Mouse (Mus musculus) splenic B cell, adult 2 months (primary cell): ENCODE measurements around the gene Faap100.
"Not testable (repeated sequence)": the region's sequence is repeated elsewhere in the genome, so short reads cannot be mapped to it uniquely, and the experiment has no call there.

Experiments
- DNase-seq: peaks from one replicate; pipeline ENCODE4 v3.0.0-alpha.2; 2011; ENCODE audit warnings: low read depth, low spot score
- H3K27me3 ChIP-seq: 2 replicates; pipeline ENCODE4 v1.6.1; 2012; ENCODE audit warnings: mild to moderate bottlenecking, low read length, moderate library complexity, mixed read lengths; ENCODE audit not compliant: control insufficient read depth, poor library complexity, insufficient read depth, severe bottlenecking
- H3K36me3 ChIP-seq: 2 replicates; pipeline ENCODE4 v1.6.1; 2012; ENCODE audit warnings: mild to moderate bottlenecking, low read length, moderate library complexity, mixed read lengths; ENCODE audit not compliant: control insufficient read depth, poor library complexity, insufficient read depth, severe bottlenecking

The Faap100 gene

DNA sequence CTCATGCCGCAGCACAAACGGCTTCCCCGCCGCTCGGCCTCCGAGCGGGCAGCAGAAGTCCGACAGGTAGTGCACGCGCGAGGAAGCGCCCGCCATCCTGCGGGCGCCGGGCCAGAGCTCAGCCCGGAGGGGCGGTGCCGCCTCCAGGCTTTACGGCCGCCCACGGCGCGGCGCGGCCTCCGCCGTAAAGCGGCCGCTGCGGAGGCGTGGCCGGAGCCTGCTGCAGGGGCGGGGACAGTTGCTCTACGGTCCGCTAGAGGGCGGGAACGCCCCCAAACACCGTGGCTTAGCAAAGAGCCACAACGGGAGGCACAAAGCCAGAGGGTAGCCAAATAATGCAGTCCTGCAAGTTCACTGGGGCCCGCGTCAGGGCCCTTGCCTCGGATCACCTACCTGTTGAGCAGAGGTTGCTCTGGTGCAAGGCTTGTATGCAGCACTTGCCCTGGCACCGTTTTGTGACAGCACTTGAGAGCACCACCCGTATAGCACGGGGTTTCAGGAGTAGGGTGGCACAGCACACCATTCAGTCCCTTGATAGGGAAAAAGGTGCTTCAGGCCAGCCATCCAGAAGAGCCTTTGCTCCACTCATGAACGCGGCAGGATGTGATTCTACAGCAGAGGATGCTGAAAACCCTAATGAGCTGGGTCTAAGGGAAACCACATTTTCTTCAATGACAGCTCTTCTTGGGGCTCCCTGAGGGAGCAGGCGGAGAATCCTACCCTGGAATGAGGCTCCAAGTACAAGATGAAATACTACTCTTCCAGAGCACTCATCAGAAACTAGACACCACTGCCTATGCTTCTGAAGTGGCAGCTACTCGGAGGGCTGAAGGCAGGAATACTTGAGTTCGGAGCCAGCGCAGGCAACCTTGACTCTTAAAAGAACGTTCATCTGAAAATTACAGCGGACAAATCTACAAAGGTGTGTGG lies at the start of gene Faap100:
Gene Faap100 (minus strand): TSS at position 154 of the 930 bp plus-strand sequence.
- peak; percentile 95 for DNase-seq
- no peaks in the 10 kb centered on the region for H3K27me3 ChIP-seq
- peaks cover 4% of the 10 kb centered on the region; the same call in 1 of the 2 replicates for H3K36me3 ChIP-seq

DNA sequence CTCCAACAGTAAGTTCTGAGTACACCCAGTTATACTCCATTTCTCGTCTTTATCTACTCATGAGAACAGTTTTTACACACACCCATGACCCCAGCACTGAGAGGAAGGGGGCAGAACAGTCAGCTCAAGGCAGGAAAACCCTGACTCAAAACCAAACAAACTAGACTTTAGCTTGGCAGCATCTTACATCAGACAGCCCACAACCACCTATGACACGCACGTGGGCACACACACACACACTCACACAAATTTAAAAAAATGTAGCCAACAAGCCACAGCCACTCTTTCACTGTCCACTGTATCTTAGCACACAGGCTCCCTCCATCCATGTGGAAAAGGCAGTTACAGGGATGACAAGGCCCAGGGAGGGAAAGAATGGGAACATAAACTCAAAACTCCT lies 48.2 kb upstream of the Faap100 start:
- Histone ChIP-seq H3K36me3 (peaks cover 13% of the 10 kb centered on the region), H3K27me3 (no peaks in the 10 kb centered on the region)
- DNase-seq, result no peak

DNA sequence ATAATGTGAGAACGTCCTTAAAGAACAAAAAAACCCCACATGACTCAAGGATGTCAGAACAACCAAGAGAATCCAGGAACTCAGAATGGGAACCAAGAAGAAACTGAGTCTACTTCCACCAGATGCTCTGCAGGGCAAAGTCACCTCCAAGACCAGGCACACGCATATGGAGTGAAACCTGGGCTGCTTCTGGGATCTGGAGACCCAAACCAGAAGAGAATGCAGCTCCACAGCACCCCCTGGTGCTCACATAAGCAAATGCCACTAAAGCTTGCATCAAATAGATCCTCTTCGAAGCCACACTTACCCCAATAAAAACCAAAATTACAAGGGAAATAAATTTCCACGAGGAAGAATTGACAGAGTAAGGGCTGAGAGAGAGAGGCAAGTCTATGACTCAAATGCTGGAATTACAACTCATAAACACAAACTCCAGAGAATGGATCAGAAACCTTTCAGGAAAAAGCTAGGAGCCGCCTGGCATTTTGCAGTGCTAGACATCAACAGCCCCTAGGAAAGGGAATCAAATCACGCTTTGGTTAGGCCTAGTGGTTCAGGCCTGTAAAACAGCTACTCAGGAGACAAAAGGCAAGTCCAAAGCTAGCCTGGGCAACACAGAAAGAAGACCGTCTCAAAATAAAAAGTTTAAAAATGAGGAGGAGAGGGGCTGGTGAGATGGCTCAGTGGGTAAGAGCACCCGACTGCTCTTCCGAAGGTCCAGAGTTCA lies 45.2 kb upstream of the Faap100 start:
- Histone ChIP-seq H3K36me3 (peaks cover 13% of the 10 kb centered on the region), H3K27me3 (no peaks in the 10 kb centered on the region)
- peak; percentile 73 for DNase-seq

DNA sequence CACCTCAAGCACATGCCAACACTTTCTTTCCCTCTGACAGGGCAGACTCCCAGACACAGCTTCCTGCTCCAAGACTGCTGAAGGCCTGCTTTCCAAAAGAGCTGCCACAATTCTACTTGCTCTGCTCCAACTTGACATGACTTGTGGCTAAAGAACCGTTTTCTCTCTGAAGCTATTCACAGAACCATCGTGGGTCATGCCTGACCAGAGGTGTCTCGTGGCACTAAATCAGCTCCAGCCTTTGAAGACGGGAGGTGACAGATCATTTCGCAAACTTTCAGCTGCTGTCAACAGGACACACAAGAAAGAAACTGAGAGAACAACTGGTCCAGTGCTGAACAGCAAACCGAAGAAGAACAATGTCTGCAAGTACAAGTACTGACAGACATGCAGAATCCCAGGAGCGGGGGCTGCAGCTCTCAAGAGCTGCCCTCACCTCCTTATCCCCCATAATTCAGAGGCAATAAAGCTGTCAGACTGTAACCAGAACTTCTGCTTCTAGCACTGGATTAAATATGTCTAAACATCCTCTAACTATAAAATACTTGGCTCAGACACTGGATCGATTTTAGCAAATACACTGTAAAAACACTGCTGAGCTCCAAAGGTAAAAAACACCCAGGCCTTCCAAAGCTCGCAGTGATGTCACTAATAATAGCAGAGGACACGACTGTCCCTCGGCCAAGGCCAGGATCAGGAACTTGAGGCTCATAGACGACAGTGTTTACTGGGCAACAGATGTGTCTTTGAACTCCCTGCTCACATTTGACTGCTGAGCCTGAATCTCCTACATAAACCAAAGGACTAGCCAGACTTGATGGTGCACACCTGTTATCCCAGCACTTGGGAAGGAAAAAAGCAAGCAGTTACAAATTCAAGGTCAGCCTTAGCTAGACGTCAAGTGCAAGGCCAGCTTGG lies 44.3 kb upstream of the Faap100 start:
- no peak for DNase-seq
- H3K27me3 ChIP-seq, result no peaks in the 10 kb centered on the region
- peaks cover 9% of the 10 kb centered on the region for H3K36me3 ChIP-seq

DNA sequence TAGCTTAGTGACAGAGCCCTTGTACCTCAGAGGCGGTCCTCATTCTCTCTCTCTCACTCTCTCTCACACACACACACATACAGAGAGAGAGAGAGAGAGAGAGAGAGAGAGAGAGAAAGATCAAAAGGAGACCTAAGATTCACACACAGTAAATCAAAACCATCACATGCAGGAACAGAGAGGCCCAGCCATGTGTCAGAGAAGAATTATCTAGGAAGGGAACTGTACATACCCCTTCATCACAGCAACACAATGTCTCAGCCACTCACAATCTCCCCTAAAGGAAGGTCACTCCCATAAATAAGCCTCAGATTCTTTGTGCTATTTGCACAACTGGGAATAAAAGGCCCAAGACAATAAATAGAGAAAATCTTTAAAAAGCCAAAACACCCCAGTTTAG lies 40.0 kb upstream of the Faap100 start:
- H3K36me3 ChIP-seq, result peaks cover 4% of the 10 kb centered on the region; the same call in 1 of the 2 replicates
- no peaks in the 10 kb centered on the region for H3K27me3 ChIP-seq
- no peak for DNase-seq

DNA sequence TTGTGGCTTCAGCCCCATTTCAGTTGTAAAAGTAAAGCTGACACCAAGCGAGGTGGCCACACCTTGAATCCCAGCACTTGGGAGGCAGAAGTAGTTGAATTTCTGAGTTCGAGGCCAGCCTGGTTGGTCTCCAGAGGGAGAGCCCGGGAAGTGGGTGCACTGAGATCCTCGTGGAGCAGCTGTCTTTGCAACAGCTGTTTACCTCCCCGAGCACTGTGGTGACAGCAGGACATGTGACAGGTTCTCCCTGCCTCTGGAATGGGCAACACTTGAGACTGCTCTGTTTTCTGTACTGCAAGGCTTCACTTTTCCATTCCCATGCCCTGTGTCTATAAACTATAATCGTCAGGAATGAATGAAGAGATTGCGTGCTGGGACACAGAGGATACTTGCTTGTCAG lies 39.3 kb upstream of the Faap100 start:
- Histone ChIP-seq H3K36me3 (peaks cover 6% of the 10 kb centered on the region; the same call in 1 of the 2 replicates), H3K27me3 (no peaks in the 10 kb centered on the region)
- no peak for DNase-seq

DNA sequence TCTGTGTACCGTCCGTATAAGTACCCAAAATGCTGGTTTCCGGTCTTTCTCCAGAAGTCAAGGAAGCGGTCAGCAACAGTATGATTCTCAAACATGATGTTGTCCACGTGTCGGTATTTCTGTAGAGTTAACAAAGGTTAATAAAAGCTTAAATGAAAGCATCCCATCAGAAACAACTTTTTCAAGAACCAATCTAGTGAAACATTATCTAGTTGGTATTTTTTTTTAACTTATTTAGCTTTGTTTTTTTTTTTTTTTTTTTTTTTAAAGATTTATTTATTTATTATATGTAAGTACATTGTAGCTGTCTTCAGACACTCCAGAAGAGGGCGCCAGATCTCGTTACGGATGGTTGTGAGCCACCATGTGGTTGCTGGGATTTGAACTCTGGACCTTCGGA lies 35.1 kb upstream of the Faap100 start:
- H3K36me3 ChIP-seq, result peaks cover 19% of the 10 kb centered on the region
- not testable (repeated sequence) for DNase-seq, H3K27me3 ChIP-seq

DNA sequence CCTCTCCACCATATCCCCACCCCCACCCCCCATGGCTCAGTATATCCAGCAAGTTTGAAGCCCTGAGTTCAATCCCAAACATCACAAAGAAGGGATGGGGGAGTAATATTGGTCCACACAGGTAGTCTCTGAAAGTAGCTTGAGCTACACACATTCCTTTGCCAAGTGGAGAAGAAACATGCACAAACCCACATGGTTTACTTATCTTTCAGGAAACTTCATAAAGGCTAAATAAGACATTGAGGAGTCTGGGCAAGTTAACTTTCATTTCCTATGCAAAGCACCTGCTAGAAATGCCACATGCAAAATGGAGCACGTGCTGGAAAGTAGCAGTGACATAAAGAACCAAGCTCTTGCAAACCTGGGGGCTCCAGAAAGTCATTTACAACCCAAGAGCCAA lies 27.9 kb upstream of the Faap100 start:
- Histone ChIP-seq H3K27me3 (no peaks in the 10 kb centered on the region), H3K36me3 (peaks cover 18% of the 10 kb centered on the region)
- no peak for DNase-seq

DNA sequence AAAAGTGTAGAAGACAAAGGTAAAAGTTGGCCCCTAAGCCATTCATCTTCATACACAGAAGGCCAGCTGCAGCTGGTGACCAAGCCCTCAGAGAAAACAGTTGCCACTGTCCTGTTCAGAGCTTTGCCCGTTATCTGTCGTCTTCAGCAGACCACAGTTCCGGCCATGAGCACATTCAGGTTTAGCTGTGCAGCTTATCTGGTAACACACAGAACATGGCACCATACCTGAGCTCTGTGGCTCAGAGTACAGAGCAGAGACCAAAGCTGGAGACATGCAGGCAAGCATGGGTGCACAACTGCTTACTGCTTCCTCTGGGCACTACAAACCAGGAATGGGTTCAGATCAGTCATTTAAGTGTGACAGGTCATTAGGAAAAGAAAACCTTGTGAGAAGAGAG lies 27.3 kb upstream of the Faap100 start:
- Histone ChIP-seq H3K27me3 (no peaks in the 10 kb centered on the region), H3K36me3 (peaks cover 15% of the 10 kb centered on the region)
- DNase-seq, result no peak

DNA sequence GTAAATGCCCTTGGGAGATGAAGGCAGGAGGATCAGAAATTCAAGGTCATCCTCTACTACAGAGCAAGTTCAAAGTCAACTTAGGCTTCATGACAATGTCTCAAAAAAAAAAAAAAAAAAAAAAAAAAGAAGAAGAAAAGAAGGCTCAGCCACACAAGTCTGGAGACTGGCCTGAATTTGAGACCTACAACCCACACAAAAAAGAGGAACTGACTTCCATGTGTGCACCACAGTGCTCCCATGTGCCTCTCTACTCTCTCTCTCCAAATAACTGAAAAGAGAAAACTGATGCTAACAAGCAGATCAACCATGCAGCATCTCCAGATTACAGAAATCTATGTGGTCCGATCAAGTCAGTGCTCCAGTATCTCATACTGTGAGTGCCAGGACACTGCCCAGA lies 26.2 kb upstream of the Faap100 start:
- peaks cover 17% of the 10 kb centered on the region for H3K36me3 ChIP-seq
- no peak for DNase-seq
- no peaks in the 10 kb centered on the region for H3K27me3 ChIP-seq

DNA sequence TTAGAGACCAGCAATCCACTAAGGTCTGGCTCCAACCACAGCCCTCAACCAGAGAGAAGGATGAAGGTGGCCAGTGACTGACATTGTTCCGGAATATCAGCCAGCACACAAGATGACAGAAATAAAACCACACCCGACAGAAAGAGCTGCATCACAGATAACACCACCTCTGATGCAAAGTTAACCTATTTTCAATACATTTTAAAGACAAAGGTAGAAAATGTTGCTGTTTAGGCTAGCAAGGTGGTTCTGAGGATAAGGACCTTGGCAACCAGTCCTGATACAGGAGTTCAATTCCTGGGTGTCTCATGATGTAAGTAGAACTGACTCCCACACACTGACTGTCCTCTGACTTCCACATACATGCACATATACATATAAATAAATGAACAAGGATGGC lies 20.8 kb upstream of the Faap100 start:
- no peak for DNase-seq
- no peaks in the 10 kb centered on the region for H3K27me3 ChIP-seq
- H3K36me3 ChIP-seq, result peaks cover 4% of the 10 kb centered on the region

DNA sequence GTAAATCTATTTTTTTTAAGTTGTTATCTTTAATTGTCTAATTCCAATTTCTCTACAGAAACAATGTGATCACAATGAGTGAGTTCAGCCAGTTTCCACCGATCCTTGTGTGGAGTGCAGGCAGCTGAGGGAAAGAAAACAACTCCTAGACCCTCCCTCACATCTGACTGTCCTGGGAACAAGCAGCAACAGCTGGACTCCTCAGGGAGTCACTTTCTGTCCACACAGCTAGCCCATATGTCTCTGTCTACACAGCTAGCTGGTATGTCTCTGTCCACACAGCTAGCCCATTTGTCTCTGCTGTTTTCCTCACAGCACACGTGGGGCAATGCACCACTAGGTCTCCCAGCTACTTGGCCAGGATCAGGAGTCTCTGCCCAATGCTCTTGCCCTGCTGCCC lies 19.0 kb upstream of the Faap100 start:
- Histone ChIP-seq H3K36me3 (peaks cover 6% of the 10 kb centered on the region), H3K27me3 (no peaks in the 10 kb centered on the region)
- DNase-seq, result no peak

DNA sequence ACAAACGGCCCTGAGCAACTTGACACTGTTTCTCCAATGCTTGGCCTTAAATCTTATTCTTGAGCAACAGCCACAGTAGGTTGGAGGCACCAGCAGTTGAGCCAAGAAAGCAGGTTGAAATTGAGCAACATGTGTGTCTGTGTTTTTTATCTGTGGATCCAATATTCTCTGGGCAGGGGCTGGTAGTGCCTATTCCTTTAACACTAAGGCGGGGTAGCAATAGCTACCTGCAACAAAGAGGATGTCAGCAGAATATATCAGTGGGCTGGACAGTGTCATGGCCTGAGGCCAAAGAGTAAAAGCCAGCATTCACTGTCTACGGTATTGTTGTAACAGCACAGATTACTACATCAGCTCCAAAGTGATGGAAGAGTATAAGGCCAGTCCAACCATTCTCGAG lies 17.1 kb upstream of the Faap100 start:
- DNase-seq, result no peak

DNA sequence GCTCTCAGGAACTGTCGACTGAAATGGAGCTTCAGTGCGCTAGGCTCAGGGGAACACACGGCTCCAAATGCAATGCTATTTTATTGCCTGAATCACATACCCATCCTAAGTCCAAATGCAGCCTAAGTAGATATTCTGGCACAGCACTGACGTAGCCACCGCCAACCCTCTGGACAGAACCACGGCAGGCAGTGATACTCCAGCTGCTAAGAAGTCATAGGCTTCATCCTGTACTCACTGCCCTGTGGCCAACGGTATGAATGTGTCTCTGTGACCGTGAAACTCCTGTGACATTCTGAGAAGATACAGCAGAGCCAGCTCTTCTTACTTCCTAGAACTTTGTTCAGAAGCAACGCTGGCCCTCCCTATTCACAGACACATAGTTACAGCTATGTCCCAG lies 10.0 kb upstream of the Faap100 start:
- H3K27me3 ChIP-seq, result no peaks in the 10 kb centered on the region
- peaks cover 14% of the 10 kb centered on the region for H3K36me3 ChIP-seq
- DNase-seq, result no peak

More for the DNA sequence above, 17.1 kb upstream of the Faap100 start:
- no peaks in the 10 kb centered on the region for H3K27me3 ChIP-seq
- H3K36me3 ChIP-seq, result peaks cover 4% of the 10 kb centered on the region; the same call in 1 of the 2 replicates
